Mouse (Mus musculus): ENCODE data around the gene Radil. TPM values are rescaled to one million over a fixed set of nuclear protein-coding genes. Genes with fewer than 3 reads are reported as not detected.

The Radil gene
- total RNA-seq, 2 experiments from 2014 or later, result 2.0 to 2.4 TPM

- intact Hi-C loops (cut with DNase I), result no loop called here
- no peak for DNase-seq (ENCODE audit: low spot score)
Measured at GRCm38 (mm10) chr5:142493307-142493706, 57.6 kb downstream of the Radil start.

GRCm38 (mm10) chr5:142489955-142490707 is 60.8 kb downstream of the Radil start:
- no peak for DNase-seq (ENCODE audit: low spot score)
- intact Hi-C loops (cut with DNase I), result no loop called here

GRCm38 (mm10) chr5:142486654-142487053 is 64.2 kb downstream of the Radil start:
- intact Hi-C loops (cut with DNase I), result no loop called here
- no peak for DNase-seq (ENCODE audit: low spot score)

- DNase-seq (ENCODE audit: low spot score), result no peak
- intact Hi-C loops (cut with DNase I), result no loop called here
Measured at GRCm38 (mm10) chr5:142483581-142483980, 67.3 kb downstream of the Radil start.

- intact Hi-C loops (cut with DNase I), result no loop called here
Measured at GRCm38 (mm10) chr5:142482512-142482911, 68.4 kb downstream of the Radil start.

GRCm38 (mm10) chr5:142478829-142479435 is 72.0 kb downstream of the Radil start:
- intact Hi-C loops (cut with DNase I), result loop anchor here (2.0 to 5.0 kb wide), 3 partner anchors 74 to 238 kb away; no protein-coding TSS in a partner anchor
- DNase-seq (ENCODE audit: low spot score), result peak; percentile 42

More at GRCm38 (mm10) chr5:142482512-142482911, 68.4 kb downstream of the Radil start:
- DNase-seq (ENCODE audit: low spot score), result no peak

- intact Hi-C loops (cut with DNase I), result loop anchor here (2.0 to 5.0 kb wide), 3 partner anchors 75 to 239 kb away; no protein-coding TSS in a partner anchor
- no peak for DNase-seq (ENCODE audit: low spot score)
Measured at GRCm38 (mm10) chr5:142477866-142478615, 72.9 kb downstream of the Radil start.

GRCm38 (mm10) chr5:142477346-142477745 is 73.6 kb downstream of the Radil start:
- intact Hi-C loops (cut with DNase I), result loop anchor here (5.0 kb wide), 2 partner anchors 145 to 240 kb away; no protein-coding TSS in a partner anchor
- no peak for DNase-seq (ENCODE audit: low spot score)

- no peak for DNase-seq (ENCODE audit: low spot score)
- intact Hi-C loops (cut with DNase I), result loop anchor here (5.0 kb wide), 2 partner anchors 147 to 242 kb away; no protein-coding TSS in a partner anchor
Measured at GRCm38 (mm10) chr5:142475669-142476068, 75.2 kb downstream of the Radil start.

- intact Hi-C loops (cut with DNase I), result no loop called here
Measured at GRCm38 (mm10) chr5:142473696-142474095, 77.2 kb downstream of the Radil start.

GRCm38 (mm10) chr5:142469796-142470195 is 81.1 kb downstream of the Radil start:
- intact Hi-C loops (cut with DNase I), result no loop called here
- DNase-seq (ENCODE audit: low spot score), result no peak

More at GRCm38 (mm10) chr5:142473696-142474095, 77.2 kb downstream of the Radil start:
- DNase-seq (ENCODE audit: low spot score), result no peak

GRCm38 (mm10) chr5:142468375-142468774 is 82.5 kb downstream of the Radil start:
- intact Hi-C loops (cut with DNase I), result no loop called here
- no peak for DNase-seq (ENCODE audit: low spot score)

- intact Hi-C loops (cut with DNase I), result loop anchor here (1.0 kb wide), 1 partner anchor 21 kb away; no protein-coding TSS in a partner anchor
- peak; percentile 91 for DNase-seq (ENCODE audit: low spot score)
Measured at GRCm38 (mm10) chr5:142463461-142464454, 87.1 kb downstream of the Radil start, which contains the start of gene Ap5z1. Gene Ap5z1, plus strand, starts transcription at chr5:142463944.

GRCm38 (mm10) chr5:142463011-142463410 is 87.9 kb downstream of the Radil start:
- no peak for DNase-seq (ENCODE audit: low spot score)
- intact Hi-C loops (cut with DNase I), result loop anchor here (1.0 kb wide), 1 partner anchor 21 kb away; no protein-coding TSS in a partner anchor

- DNase-seq (ENCODE audit: low spot score), result no peak
- intact Hi-C loops (cut with DNase I), result no loop called here
Measured at GRCm38 (mm10) chr5:142462641-142462948, 88.3 kb downstream of the Radil start.

- no peak for DNase-seq (ENCODE audit: low spot score)
Measured at GRCm38 (mm10) chr5:142461942-142462640, 88.8 kb downstream of the Radil start.

GRCm38 (mm10) chr5:142459834-142460233 is 91.1 kb downstream of the Radil start:
- DNase-seq (ENCODE audit: low spot score), result no peak
- intact Hi-C loops (cut with DNase I), result no loop called here

More at GRCm38 (mm10) chr5:142461942-142462640, 88.8 kb downstream of the Radil start:
- intact Hi-C loops (cut with DNase I), result no loop called here

GRCm38 (mm10) chr5:142458791-142459557 is 91.9 kb downstream of the Radil start:
- no peak for DNase-seq (ENCODE audit: low spot score)
- intact Hi-C loops (cut with DNase I), result no loop called here

Data from heart, postnatal 25 days (tissue).